Mouse (Mus musculus) midbrain, embryonic 15.5 days (tissue): Measurements from ENCODE around the gene Ccdc69. TPM values are rescaled to one million over a fixed set of nuclear protein-coding genes. Genes with fewer than 3 reads are reported as not detected.

Experiments
- ATAC-seq: fragments of 200-750 bp; cut with Nextera tagmentation; replicated peaks from 2 replicates; pipeline ENCODE4 v1.8.0; 2017; ENCODE audit warnings: moderate TSS enrichment
- H3K27ac ChIP-seq: fragments of 300-500 bp; sonication (generic); 2 replicates; pipeline ENCODE4 v1.5.1; 2015; ENCODE audit warnings: mild to moderate bottlenecking, inconsistent platforms
- H3K27me3 ChIP-seq: fragments of 300-500 bp; sonication (generic); replicated peaks from 2 replicates; pipeline ENCODE4 v1.6.1; 2015; ENCODE audit warnings: inconsistent platforms
- H3K36me3 ChIP-seq: fragments of 300-500 bp; sonication (generic); replicated peaks from 2 replicates; pipeline ENCODE4 v1.6.1; 2015; ENCODE audit warnings: inconsistent platforms
- H3K4me1 ChIP-seq: fragments of 300-500 bp; sonication (generic); 2 replicates; pipeline ENCODE4 v1.6.1; 2015; ENCODE audit warnings: inconsistent platforms
- H3K4me2 ChIP-seq: fragments of 300-500 bp; sonication (generic); 2 replicates; pipeline ENCODE4 v1.6.1; 2015; ENCODE audit warnings: inconsistent platforms, mild to moderate bottlenecking, moderate library complexity
- H3K4me3 ChIP-seq: fragments of 300-500 bp; sonication (generic); 2 replicates; pipeline ENCODE4 v1.5.1; 2015; ENCODE audit warnings: mild to moderate bottlenecking, inconsistent platforms
- H3K9ac ChIP-seq: fragments of 300-500 bp; sonication (generic); 2 replicates; pipeline ENCODE4 v1.6.1; 2015; ENCODE audit warnings: mild to moderate bottlenecking, inconsistent platforms
- H3K9me3 ChIP-seq: fragments of 300-500 bp; sonication (generic); 2 replicates; pipeline ENCODE4 v1.6.1; 2016; ENCODE audit warnings: inconsistent platforms
- WGBS: fragments of 180-500 bp; shearing (Covaris S2); methylation state at CpG from one replicate; pipeline ENCODE4 v1.1.7; 2015; ENCODE audit warnings: mixed read lengths; 5-methylcytosine and 5-hydroxymethylcytosine counted together
- polyA plus RNA-seq: library from polyadenylated mRNA; unstranded; fragments of >200 nt; fragmentation: Nextera tagmentation; extraction: Ambion mirVana; gene quantifications from 2 replicates; pipeline ENCODE4 v1.2.1, GENCODE M21; 2015

Gene Ccdc69
- polyA plus RNA-seq, 1 experiment from 2014 or later: 0.34 TPM

DNA sequence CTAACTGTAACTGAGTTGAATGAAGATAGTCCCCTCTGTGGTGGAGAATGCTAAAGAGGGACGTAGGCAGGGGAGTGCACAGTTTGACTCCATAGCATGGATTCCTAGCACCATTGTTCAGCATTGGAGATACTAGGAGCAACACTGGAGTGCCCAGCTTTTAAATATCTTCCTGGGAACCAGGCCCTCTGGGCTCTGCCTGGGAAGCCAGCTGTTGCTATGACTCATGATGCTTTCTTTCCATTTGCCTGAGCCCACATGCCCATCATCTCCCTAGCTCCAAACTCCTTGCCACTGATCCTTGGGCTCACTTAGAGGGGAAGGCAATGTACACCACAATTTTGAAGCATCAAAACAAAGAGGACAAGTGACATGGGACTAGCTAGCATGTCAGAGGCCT is 61.2 kb downstream of the Ccdc69 start:
- H3K4me3 ChIP-seq: no peak overlapping the region
- H3K27me3 ChIP-seq: no peaks in the 10 kb centered on the region
- WGBS: 56% methylated on average over 1 of the region's 1 CpGs
- H3K36me3 ChIP-seq: no peaks in the 10 kb centered on the region
- H3K4me1 ChIP-seq: peaks cover 13% of the 10 kb centered on the region
- no peak for ATAC-seq
- H3K4me2 ChIP-seq: no peak overlapping the region
- no peak overlapping the region for H3K9ac ChIP-seq
- no peaks in the 10 kb centered on the region for H3K9me3 ChIP-seq
- H3K27ac ChIP-seq: no peak overlapping the region

DNA sequence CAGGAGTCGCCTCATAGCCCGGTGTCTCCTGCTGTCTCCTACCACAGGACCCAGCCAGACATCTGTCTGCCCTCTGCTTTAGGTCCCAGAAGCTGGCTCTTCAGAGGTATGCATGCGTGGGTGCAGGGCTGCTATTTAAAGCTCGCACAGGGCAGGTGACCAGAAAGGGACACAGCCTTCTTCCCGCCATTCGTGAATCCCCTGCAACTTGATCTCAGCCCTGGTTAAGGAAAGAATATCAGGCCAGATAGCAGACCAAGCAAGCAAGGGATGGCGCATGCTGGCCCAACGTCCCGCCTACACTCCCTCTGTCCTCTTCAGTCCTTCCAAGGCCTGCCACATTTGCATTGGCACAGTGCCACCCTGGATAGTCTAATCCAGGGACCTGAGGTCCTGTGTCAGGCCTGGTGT is 62.1 kb downstream of the Ccdc69 start:
- Histone ChIP-seq H3K36me3 (no peaks in the 10 kb centered on the region), H3K4me2 (no peak overlapping the region), H3K9ac (no peak overlapping the region), H3K4me1 (peaks cover 9% of the 10 kb centered on the region; the same call in 1 of the 2 replicates), H3K27me3 (no peaks in the 10 kb centered on the region), H3K4me3 (no peak overlapping the region), H3K9me3 (no peaks in the 10 kb centered on the region), H3K27ac (peak overlapping the region; percentile 32; the same call in 1 of the 2 replicates)
- no peak; the same call in 1 of the 2 replicates for ATAC-seq
- WGBS: 59% methylated on average over 9 of the region's 9 CpGs

- H3K4me2 ChIP-seq: no peak overlapping the region
- H3K4me3 ChIP-seq: no peak overlapping the region
- WGBS: 43% methylated on average over 3 of the region's 3 CpGs
- peak overlapping the region; percentile 32; the same call in 1 of the 2 replicates for H3K27ac ChIP-seq
- H3K4me1 ChIP-seq: peaks cover 9% of the 10 kb centered on the region; the same call in 1 of the 2 replicates
- no peaks in the 10 kb centered on the region for H3K27me3 ChIP-seq
- no peak overlapping the region for H3K9ac ChIP-seq
- ATAC-seq: peak; percentile 80
- H3K9me3 ChIP-seq: no peaks in the 10 kb centered on the region
- no peaks in the 10 kb centered on the region for H3K36me3 ChIP-seq
Measured at GRCm38 (mm10) chr11:55015264-55015663, 62.7 kb downstream of the Ccdc69 start.

DNA sequence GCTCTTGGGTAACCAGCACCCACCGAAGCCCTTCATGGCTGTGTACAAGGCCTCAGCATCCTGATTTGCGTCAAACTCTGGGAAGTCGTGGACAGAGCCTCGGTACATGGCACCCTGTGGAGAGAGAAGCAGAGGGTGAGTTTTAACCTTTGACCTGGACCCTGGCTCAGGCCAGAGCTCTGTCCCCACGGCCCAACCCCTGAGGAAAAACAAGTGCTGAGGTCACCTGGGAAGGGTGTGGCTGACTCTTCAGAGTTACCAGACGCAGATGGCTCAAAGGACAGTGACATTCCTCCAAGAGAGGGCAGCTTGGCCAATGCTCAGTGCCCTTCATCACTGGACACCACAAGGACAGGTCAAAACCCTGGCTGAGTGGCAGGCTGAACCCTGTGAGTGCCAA is 64.1 kb downstream of the Ccdc69 start:
- H3K4me1 ChIP-seq: peaks cover 9% of the 10 kb centered on the region; the same call in 1 of the 2 replicates
- H3K27me3 ChIP-seq: no peaks in the 10 kb centered on the region
- no peaks in the 10 kb centered on the region for H3K9me3 ChIP-seq
- WGBS: 82% methylated on average over 6 of the region's 6 CpGs
- no peak overlapping the region for H3K9ac ChIP-seq
- H3K27ac ChIP-seq: no peak overlapping the region
- H3K4me3 ChIP-seq: no peak overlapping the region
- no peak overlapping the region for H3K4me2 ChIP-seq
- ATAC-seq: no peak
- no peaks in the 10 kb centered on the region for H3K36me3 ChIP-seq

DNA sequence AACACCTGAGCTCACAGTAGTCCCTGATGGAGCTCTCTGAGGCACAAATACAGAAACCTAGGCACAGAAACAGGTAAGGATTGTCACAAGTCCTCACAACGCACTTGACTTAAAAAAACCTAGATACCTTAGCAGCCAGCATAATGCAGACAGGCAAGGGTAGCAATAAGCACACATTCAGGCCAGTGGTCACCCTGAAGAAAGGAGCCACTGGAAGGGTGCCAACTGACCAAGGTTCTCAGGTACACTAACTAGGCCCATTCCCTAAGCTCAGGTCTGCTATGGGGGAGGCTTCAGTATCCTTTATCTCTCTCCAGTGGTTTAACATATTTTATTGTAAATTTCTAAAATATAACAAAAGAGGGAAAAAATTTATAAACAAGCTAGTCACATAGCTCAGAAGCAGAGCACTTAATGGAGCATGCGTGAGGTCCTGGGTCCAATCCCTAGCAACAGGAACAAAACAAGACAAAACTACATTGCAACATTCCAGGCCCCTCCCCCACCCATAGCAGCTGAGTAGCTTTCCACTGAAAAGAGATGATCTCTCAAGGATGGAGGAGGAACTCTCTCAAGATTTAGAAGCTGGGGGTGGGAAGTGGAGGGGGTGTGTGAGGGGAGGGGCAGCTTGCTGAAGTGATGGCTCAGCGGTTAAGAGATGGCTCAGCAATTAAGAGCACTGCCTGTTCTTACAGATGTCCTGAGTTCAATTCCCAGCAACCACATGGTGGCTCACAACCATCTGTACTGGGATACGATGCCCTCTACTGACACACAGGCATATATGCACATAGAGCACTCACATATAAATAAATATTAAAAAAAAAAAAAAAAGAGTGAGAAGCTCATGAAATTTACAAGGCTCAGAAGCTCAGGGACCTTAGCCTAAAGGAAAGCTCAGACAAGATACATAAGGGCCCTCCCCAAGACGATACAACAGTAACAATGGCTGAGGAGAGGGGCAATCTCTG is 65.1 kb downstream of the Ccdc69 start:
- no peak overlapping the region for H3K9ac ChIP-seq
- H3K27me3 ChIP-seq: no peaks in the 10 kb centered on the region
- H3K4me2 ChIP-seq: no peak overlapping the region
- no peak overlapping the region for H3K27ac ChIP-seq
- H3K9me3 ChIP-seq: no peaks in the 10 kb centered on the region
- peaks cover 9% of the 10 kb centered on the region; the same call in 1 of the 2 replicates for H3K4me1 ChIP-seq
- H3K36me3 ChIP-seq: no peaks in the 10 kb centered on the region
- H3K4me3 ChIP-seq: no peak overlapping the region
- ATAC-seq: no peak
- 72% methylated on average over 5 of the region's 5 CpGs for WGBS

GRCm38 (mm10) chr11:55011440-55011839 is 66.5 kb downstream of the Ccdc69 start:
- WGBS: 91% methylated on average over 3 of the region's 3 CpGs
- H3K9me3 ChIP-seq: no peaks in the 10 kb centered on the region
- no peaks in the 10 kb centered on the region for H3K36me3 ChIP-seq
- no peak overlapping the region for H3K4me2 ChIP-seq
- ATAC-seq: no peak
- H3K4me1 ChIP-seq: peaks cover 9% of the 10 kb centered on the region; the same call in 1 of the 2 replicates
- H3K9ac ChIP-seq: no peak overlapping the region
- H3K27me3 ChIP-seq: no peaks in the 10 kb centered on the region
- H3K27ac ChIP-seq: no peak overlapping the region
- no peak overlapping the region for H3K4me3 ChIP-seq

DNA sequence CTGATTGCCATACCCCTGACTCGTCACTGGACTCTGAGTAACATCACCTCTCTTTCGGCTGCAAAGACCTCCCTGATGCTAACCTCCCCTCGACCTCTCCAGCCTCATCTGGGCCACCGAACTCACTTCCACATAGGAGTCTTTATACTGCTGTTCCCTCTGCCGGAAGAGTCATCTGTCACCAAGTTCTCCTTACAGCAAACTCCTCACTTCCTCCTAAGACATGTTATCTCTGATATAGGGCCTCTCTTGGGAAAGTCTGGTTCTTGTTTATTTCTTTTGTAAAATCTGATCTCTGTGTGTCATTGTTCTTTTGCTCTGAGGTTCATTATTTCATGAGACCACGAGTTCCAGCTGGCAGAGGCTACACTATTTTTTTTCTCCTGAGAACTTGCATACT is 69.7 kb downstream of the Ccdc69 start:
- 89% methylated on average over 6 of the region's 6 CpGs for WGBS
- Histone ChIP-seq H3K36me3 (no peaks in the 10 kb centered on the region), H3K4me2 (no peak overlapping the region), H3K9me3 (no peaks in the 10 kb centered on the region), H3K4me1 (no peaks in the 10 kb centered on the region), H3K27ac (no peak overlapping the region), H3K4me3 (no peak overlapping the region), H3K27me3 (no peaks in the 10 kb centered on the region), H3K9ac (no peak overlapping the region)
- no peak for ATAC-seq

- no peak for ATAC-seq
- Histone ChIP-seq H3K4me2 (no peak overlapping the region), H3K27me3 (no peaks in the 10 kb centered on the region), H3K27ac (no peak overlapping the region), H3K9me3 (no peaks in the 10 kb centered on the region), H3K9ac (no peak overlapping the region), H3K36me3 (no peaks in the 10 kb centered on the region), H3K4me3 (no peak overlapping the region), H3K4me1 (no peaks in the 10 kb centered on the region)
- 83% methylated on average over 5 of the region's 5 CpGs for WGBS
Measured at GRCm38 (mm10) chr11:55005684-55006083, 72.2 kb downstream of the Ccdc69 start.

- Histone ChIP-seq H3K36me3 (no peaks in the 10 kb centered on the region), H3K9me3 (no peaks in the 10 kb centered on the region), H3K4me2 (no peak overlapping the region), H3K4me3 (no peak overlapping the region), H3K9ac (no peak overlapping the region), H3K27me3 (no peaks in the 10 kb centered on the region), H3K27ac (no peak overlapping the region), H3K4me1 (no peaks in the 10 kb centered on the region)
- WGBS: 87% methylated on average over 7 of the region's 7 CpGs
- ATAC-seq: no peak
Measured at GRCm38 (mm10) chr11:55004970-55005502, 72.9 kb downstream of the Ccdc69 start.

Other genes with a start within 250 kb of the Ccdc69 start
- 11.5 and 14.1 TPM in 2 replicates for gene Lyrm7, start 217.2 kb downstream of the Ccdc69 start, polyA plus RNA-seq
- 589 and 658 TPM in 2 replicates for gene Hint1, start 211.7 kb downstream of the Ccdc69 start, polyA plus RNA-seq
- 26.5 and 30.0 TPM in 2 replicates for gene Gpx3, start 175.7 kb downstream of the Ccdc69 start, polyA plus RNA-seq
- 15.4 and 16.4 TPM in 2 replicates for gene Tnip1, start 115.2 kb downstream of the Ccdc69 start, polyA plus RNA-seq
- gene Anxa6, start 44.7 kb downstream of the Ccdc69 start, polyA plus RNA-seq: 42.2 and 48.0 TPM in 2 replicates
- gene Gm2a, start 20.0 kb upstream of the Ccdc69 start, polyA plus RNA-seq: 23.2 and 23.3 TPM in 2 replicates
- gene Slc36a3, start 73.6 kb upstream of the Ccdc69 start, polyA plus RNA-seq: not detected in 2 replicates
- gene Slc36a2, start 106.9 kb upstream of the Ccdc69 start, polyA plus RNA-seq: 0.24 and 0.28 TPM in 2 replicates
- 3.9 and 4.3 TPM in 2 replicates for gene Slc36a1, start 126.2 kb upstream of the Ccdc69 start, polyA plus RNA-seq